Mouse (Mus musculus): Measurements from ENCODE around the gene Kank2. TPM values are rescaled to one million over a fixed set of nuclear protein-coding genes. Genes with fewer than 3 reads are reported as not detected.

Gene Kank2
- polyA plus RNA-seq, 1 experiment from 2014 or later: 24.2 TPM

- WGBS: 88% methylated on average over 11 of the region's 11 CpGs
- Histone ChIP-seq H3K27me3 (ENCODE audit: low read depth, poor library complexity, severe bottlenecking) (no peaks in the 10 kb centered on the region), H3K4me1 (no peaks in the 10 kb centered on the region), H3K27ac (no peak overlapping the region), H3K9me3 (replicated peaks) (no peaks in the 10 kb centered on the region), H3K4me3 (no peak overlapping the region), H3K36me3 (peaks cover 97% of the 10 kb centered on the region)
- DNase-seq (ENCODE audit: low spot score): no peak
Measured at GRCm38 (mm10) chr9:21830936-21831335, 32.4 kb upstream of the Kank2 start.

- Histone ChIP-seq H3K27ac (no peak overlapping the region), H3K4me1 (peaks cover 3% of the 10 kb centered on the region), H3K36me3 (peaks cover 96% of the 10 kb centered on the region), H3K9me3 (replicated peaks) (no peaks in the 10 kb centered on the region), H3K4me3 (no peak overlapping the region), H3K27me3 (ENCODE audit: low read depth, poor library complexity, severe bottlenecking) (no peaks in the 10 kb centered on the region)
- 91% methylated on average over 5 of the region's 5 CpGs for WGBS
- no peak for DNase-seq (ENCODE audit: low spot score)
Measured at GRCm38 (mm10) chr9:21830461-21830850, 31.9 kb upstream of the Kank2 start.

DNA sequence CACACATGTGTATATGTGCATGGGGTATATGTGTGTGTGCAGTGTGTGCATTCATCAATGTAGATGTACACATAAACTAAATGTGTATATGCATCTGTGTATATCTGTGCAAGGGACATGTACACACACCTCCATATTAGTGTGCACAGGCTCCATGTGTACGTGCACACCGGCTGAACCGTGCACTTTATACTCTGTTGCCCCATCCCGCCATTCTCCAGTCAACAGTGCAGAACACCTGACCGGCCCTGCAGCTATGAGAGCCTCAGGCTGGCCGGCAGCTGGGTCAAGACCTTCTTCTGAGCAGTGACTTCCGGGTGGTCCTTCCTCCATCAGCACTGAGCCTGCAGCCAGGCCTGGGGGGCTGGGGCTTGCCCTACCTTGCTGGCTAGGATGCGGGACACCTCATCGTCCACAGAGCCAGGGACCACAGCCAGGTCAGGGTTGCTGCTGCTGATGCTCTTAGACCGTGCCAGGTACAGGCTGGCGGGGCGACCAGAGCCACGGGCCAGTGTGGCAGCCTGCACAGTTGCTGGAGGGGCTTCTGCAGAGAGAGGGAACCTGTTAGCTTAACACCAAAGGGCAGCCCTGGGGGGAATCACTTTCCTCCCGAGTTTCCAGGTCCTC lies 31.4 kb upstream of the Kank2 start:
- Histone ChIP-seq H3K9me3 (replicated peaks) (no peaks in the 10 kb centered on the region), H3K4me3 (no peak overlapping the region), H3K27ac (no peak overlapping the region), H3K36me3 (peaks cover 95% of the 10 kb centered on the region), H3K4me1 (peaks cover 8% of the 10 kb centered on the region), H3K27me3 (ENCODE audit: low read depth, poor library complexity, severe bottlenecking) (no peaks in the 10 kb centered on the region)
- 92% methylated on average over 14 of the region's 14 CpGs for WGBS
- DNase-seq (ENCODE audit: low spot score): no peak

GRCm38 (mm10) chr9:21824366-21824765 lies 25.8 kb upstream of the Kank2 start:
- Histone ChIP-seq H3K4me3 (no peak overlapping the region), H3K4me1 (peaks cover 15% of the 10 kb centered on the region), H3K27ac (no peak overlapping the region), H3K36me3 (peaks cover 90% of the 10 kb centered on the region), H3K27me3 (ENCODE audit: low read depth, poor library complexity, severe bottlenecking) (no peaks in the 10 kb centered on the region), H3K9me3 (replicated peaks) (no peaks in the 10 kb centered on the region)
- DNase-seq (ENCODE audit: low spot score): no peak
- WGBS: 51% methylated on average over 10 of the region's 10 CpGs

GRCm38 (mm10) chr9:21823957-21824356 lies 25.4 kb upstream of the Kank2 start:
- WGBS: 52% methylated on average over 4 of the region's 4 CpGs
- no peak for DNase-seq (ENCODE audit: low spot score)
- Histone ChIP-seq H3K27ac (no peak overlapping the region), H3K27me3 (ENCODE audit: low read depth, poor library complexity, severe bottlenecking) (no peaks in the 10 kb centered on the region), H3K4me3 (no peak overlapping the region), H3K4me1 (peaks cover 15% of the 10 kb centered on the region), H3K36me3 (peaks cover 90% of the 10 kb centered on the region), H3K9me3 (replicated peaks) (no peaks in the 10 kb centered on the region)

DNA sequence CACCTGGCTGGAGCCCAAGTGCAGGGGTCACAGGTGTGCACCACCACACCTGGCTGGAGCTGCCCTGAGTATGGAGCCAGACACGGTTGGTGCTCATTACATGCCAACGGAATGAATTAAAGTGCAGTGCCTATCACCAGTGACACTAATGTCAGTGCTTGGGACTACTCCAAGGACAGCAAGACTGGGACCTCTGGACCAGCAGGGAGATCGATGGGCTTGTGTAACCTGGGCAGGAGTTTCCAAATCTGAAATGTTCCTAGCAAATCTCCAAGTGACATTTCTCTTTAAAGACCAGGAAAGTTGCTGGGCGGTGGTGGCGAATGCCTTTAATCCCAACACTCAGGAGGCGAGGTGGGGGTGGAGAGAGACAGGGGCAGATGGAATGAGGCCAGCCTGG lies 24.1 kb upstream of the Kank2 start:
- Histone ChIP-seq H3K4me1 (peaks cover 15% of the 10 kb centered on the region), H3K36me3 (peaks cover 90% of the 10 kb centered on the region), H3K9me3 (replicated peaks) (no peaks in the 10 kb centered on the region), H3K27ac (no peak overlapping the region), H3K4me3 (no peak overlapping the region), H3K27me3 (ENCODE audit: low read depth, poor library complexity, severe bottlenecking) (no peaks in the 10 kb centered on the region)
- DNase-seq (ENCODE audit: low spot score): no peak
- 86% methylated on average over 6 of the region's 6 CpGs for WGBS

- Histone ChIP-seq H3K36me3 (peaks cover 94% of the 10 kb centered on the region), H3K27me3 (ENCODE audit: low read depth, poor library complexity, severe bottlenecking) (no peaks in the 10 kb centered on the region), H3K9me3 (replicated peaks) (no peaks in the 10 kb centered on the region), H3K4me3 (no peak overlapping the region), H3K27ac (0 out of 2 replicates have a peak overlapping the region, but pooled peaks have one; percentile 15), H3K4me1 (peaks cover 9% of the 10 kb centered on the region)
- WGBS: 90% methylated on average over 12 of the region's 12 CpGs
- DNase-seq (ENCODE audit: low spot score): no peak
Measured at GRCm38 (mm10) chr9:21820183-21820582, 21.6 kb upstream of the Kank2 start.

- H3K36me3 ChIP-seq: peaks cover 94% of the 10 kb centered on the region
- 0 out of 2 replicates have a peak, but pooled peaks cover under 1% of the 10 kb centered on the region for H3K4me1 ChIP-seq
- no peak overlapping the region for H3K4me3 ChIP-seq
- WGBS: 98% methylated on average over 2 of the region's 2 CpGs
- H3K9me3 ChIP-seq (replicated peaks): no peaks in the 10 kb centered on the region
- H3K27me3 ChIP-seq (ENCODE audit: low read depth, poor library complexity, severe bottlenecking): no peaks in the 10 kb centered on the region
- no peak overlapping the region for H3K27ac ChIP-seq
- DNase-seq (ENCODE audit: low spot score): no peak
Measured at GRCm38 (mm10) chr9:21819181-21819729, 20.7 kb upstream of the Kank2 start.

GRCm38 (mm10) chr9:21818561-21818960 lies 20.0 kb upstream of the Kank2 start:
- WGBS: 90% methylated on average over 6 of the region's 6 CpGs
- H3K4me3 ChIP-seq: no peak overlapping the region
- H3K27ac ChIP-seq: no peak overlapping the region
- no peaks in the 10 kb centered on the region for H3K9me3 ChIP-seq (replicated peaks)
- H3K4me1 ChIP-seq: no peaks in the 10 kb centered on the region
- H3K36me3 ChIP-seq: peaks cover 94% of the 10 kb centered on the region
- no peak for DNase-seq (ENCODE audit: low spot score)
- no peaks in the 10 kb centered on the region for H3K27me3 ChIP-seq (ENCODE audit: low read depth, poor library complexity, severe bottlenecking)

DNA sequence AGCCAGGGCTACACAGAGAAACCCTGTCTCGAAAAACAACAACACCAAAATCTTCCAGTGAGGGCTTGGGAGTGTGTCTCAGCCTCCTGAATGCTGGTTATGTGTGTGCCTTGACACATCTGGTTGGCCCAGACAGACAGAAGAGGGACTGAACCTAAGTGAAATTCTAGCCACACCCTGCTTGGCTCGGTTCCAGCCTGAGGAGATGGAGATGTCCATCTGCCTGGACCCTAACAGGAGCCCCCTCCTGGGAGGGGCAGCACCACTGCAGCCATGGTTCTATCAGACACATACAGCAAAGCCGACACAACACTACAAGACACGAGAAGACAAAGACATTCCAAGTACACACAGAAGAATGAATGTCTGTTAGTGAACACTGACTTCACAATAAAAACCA lies 19.6 kb upstream of the Kank2 start:
- Histone ChIP-seq H3K27me3 (ENCODE audit: low read depth, poor library complexity, severe bottlenecking) (no peaks in the 10 kb centered on the region), H3K27ac (no peak overlapping the region), H3K4me1 (no peaks in the 10 kb centered on the region), H3K36me3 (peaks cover 98% of the 10 kb centered on the region), H3K4me3 (no peak overlapping the region), H3K9me3 (replicated peaks) (no peaks in the 10 kb centered on the region)
- no peak for DNase-seq (ENCODE audit: low spot score)
- WGBS: 85% methylated on average over 4 of the region's 4 CpGs

DNA sequence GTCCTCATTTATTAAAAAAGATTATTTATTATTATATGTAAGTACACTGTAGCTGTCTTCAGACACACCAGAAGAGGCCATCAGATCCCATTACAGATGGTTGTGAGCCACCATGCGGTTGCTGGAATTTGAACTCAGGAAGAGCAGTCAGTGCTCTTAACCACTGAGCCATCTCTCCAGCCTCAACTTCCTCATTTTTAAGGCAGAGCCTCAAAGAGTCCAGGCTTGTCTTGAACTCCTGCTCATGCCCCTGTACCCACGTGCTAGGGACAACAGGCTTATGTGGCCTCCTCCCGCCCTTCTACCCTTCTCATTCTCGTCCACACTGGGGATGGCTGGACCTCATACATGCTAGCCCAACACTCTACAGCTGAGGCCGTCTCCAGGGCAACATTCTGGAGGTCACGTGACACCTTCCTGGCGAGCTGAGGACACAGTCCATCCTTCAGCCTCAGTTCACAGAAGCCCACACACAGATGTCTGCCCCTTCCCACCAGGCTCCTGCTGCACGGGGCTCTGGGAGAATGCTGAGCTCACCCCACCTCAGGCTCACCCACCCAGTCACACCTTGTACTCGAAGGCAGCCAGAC lies 18.3 kb upstream of the Kank2 start:
- H3K36me3 ChIP-seq: peaks cover 98% of the 10 kb centered on the region
- 74% methylated on average over 9 of the region's 9 CpGs for WGBS
- no peak for DNase-seq (ENCODE audit: low spot score)
- no peaks in the 10 kb centered on the region for H3K9me3 ChIP-seq (replicated peaks)
- H3K27ac ChIP-seq: peak overlapping the region; percentile 50; the same call in 1 of the 2 replicates
- H3K4me3 ChIP-seq: no peak overlapping the region
- H3K4me1 ChIP-seq: no peaks in the 10 kb centered on the region
- H3K27me3 ChIP-seq (ENCODE audit: low read depth, poor library complexity, severe bottlenecking): no peaks in the 10 kb centered on the region

GRCm38 (mm10) chr9:21811170-21811569 lies 12.6 kb upstream of the Kank2 start:
- Histone ChIP-seq H3K36me3 (peaks cover 87% of the 10 kb centered on the region), H3K4me1 (0 out of 2 replicates have a peak, but pooled peaks cover 3% of the 10 kb centered on the region), H3K27ac (no peak overlapping the region), H3K9me3 (replicated peaks) (no peaks in the 10 kb centered on the region), H3K4me3 (no peak overlapping the region), H3K27me3 (ENCODE audit: low read depth, poor library complexity, severe bottlenecking) (no peaks in the 10 kb centered on the region)
- DNase-seq (ENCODE audit: low spot score): no peak
- WGBS: 93% methylated on average over 5 of the region's 5 CpGs

- peaks cover 70% of the 10 kb centered on the region for H3K36me3 ChIP-seq
Measured at GRCm38 (mm10) chr9:21808561-21808960, 10.0 kb upstream of the Kank2 start.

More at GRCm38 (mm10) chr9:21808561-21808960, 10.0 kb upstream of the Kank2 start:
- H3K4me1 ChIP-seq: peaks cover 9% of the 10 kb centered on the region
- DNase-seq (ENCODE audit: low spot score): no peak
- 71% methylated on average over 3 of the region's 3 CpGs for WGBS
- H3K9me3 ChIP-seq (replicated peaks): no peaks in the 10 kb centered on the region
- no peak overlapping the region for H3K4me3 ChIP-seq
- H3K27me3 ChIP-seq (ENCODE audit: low read depth, poor library complexity, severe bottlenecking): no peaks in the 10 kb centered on the region
- no peak overlapping the region for H3K27ac ChIP-seq

Data from limb, embryonic 10.5 days (tissue).